Mouse (Mus musculus) kidney, adult 9 months (tissue): ENCODE results near the gene Olfr1212.

Experiments
- DNase-seq: peaks from one replicate; pipeline ENCODE4 v3.0.0; 2022

Olfr1212 gene

DNA sequence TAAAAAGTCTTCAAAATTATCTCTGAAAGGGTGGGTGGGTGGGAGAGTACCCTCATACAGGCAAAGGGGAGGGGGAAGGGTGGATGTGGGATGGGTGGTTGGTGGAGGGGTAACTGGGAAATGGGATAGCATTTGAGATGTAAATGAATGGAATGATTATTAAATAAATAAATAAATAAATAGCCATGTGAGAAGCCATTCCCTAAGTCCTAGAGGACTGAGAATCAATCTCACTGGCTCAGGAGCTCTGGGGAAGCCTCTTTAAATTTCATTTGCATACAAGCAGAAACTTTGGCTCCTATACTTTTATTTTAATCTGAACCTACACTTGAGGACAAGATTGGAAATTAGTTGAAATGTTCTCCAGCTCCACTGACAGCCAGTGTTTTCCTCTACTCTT lies at the start of gene Olfr1212:
Gene Olfr1212, plus strand, starts transcription at position 301 of the 400 bp plus-strand sequence.
- DNase-seq = no peak

DNA sequence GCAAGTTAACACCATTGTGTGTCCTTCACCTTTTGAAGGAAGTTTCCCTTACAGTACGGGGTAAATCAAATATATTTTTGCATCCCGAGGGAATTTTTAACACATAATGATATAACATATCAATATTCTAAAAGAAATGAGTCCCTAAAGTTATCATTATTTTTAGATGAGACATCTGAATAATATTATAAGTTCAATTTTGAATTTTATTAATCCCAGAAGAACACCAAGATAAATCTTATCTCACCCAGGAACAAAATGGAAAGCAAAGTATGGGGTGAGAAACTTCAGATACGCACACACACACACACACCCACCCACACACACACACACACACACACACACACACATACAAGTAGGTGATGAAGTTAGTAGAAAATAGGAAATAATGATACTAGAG lies 38.7 kb upstream of the Olfr1212 start, which contains the start of gene Olfr1209:
Gene Olfr1209, minus strand, starts transcription at position 101 of the 400 bp plus-strand sequence.
- DNase-seq = no peak

- DNase-seq = no peak
These were observed 15.8 kb upstream of the Olfr1212 start, which contains the start of gene Olfr1211 for GRCm38 (mm10) chr2:88938011-88938410. Gene Olfr1211 (minus strand): TSS chr2:88938111.

DNA sequence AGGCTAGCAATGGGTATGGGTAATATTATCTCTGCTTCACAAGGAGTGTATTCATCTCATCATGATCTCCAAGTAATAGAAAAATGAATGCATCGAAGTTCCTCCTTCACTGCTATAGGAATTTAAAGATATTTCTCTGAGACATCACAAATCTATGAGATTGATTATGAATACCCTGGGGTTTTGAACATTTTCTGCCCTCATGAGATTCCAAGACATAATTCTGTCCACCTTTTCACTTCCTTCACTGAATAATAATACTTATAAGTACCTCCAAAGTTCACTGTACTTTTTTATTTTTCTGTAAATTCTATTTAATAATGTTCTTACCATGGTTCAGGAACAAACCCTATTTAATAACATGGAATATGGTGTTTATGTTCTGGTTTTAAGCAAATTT lies 26.4 kb downstream of the Olfr1212 start, which contains the start of gene Gm13762:
Gene Gm13762, minus strand, starts transcription at position 101 of the 400 bp plus-strand sequence.
- no peak for DNase-seq

- DNase-seq = no peak
These were observed 38.8 kb downstream of the Olfr1212 start, which contains the start of gene Olfr1214 for GRCm38 (mm10) chr2:88992553-88992952. Gene Olfr1214 (minus strand): TSS chr2:88992653.

DNA sequence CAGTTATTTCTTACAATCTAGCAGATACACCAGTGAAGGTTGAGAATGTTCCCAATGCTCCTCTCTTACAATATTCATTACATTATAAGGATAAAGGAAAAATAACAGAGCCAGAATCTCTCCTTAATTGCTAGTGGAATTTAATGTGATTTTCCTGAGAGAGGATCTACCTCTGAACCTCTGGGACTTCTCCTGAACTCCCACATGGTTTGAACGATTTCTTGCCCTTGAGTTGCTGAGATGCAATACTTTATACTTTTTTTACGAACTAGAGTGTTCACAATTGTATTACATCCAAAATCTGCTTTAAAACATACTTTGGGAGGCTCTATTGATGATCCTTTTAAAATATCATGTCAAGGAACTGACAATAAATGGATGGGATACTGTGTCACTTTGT lies 53.1 kb downstream of the Olfr1212 start, which contains the start of gene Olfr1215:
Gene Olfr1215, minus strand, starts transcription at position 101 of the 400 bp plus-strand sequence.
- DNase-seq = no peak
